Mouse (Mus musculus) spleen, adult 12 weeks (tissue): ENCODE measurements around the gene Cdk2ap2.
"Not testable (repeated sequence)": the region's sequence is repeated elsewhere in the genome, so short reads cannot be mapped to it uniquely, and the experiment has no call there.

Source experiments
- DNase-seq: peaks from one replicate; pipeline ENCODE4 v3.0.0; 2022; ENCODE audit warnings: low spot score

Cdk2ap2 gene

DNA sequence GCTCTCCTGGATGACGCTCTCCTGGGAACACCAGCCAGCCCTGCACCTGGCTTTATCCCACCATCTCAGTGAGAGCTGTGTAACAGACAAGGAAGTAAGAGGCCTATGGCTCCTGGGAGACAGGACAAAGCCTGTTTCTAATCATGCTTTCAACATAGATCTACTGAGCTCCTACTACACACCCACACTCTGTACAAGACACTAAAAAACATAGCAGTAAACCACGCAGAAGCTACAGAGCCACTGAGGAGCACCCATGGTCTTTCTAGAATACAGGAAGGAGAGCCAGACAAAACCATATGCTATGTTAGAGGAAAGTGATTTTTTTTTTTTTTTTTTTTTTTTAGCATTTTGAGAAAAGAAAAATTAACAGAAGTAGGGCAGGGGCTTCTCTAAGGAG is 21.4 kb downstream of the Cdk2ap2 start:
- DNase-seq: no peak

DNA sequence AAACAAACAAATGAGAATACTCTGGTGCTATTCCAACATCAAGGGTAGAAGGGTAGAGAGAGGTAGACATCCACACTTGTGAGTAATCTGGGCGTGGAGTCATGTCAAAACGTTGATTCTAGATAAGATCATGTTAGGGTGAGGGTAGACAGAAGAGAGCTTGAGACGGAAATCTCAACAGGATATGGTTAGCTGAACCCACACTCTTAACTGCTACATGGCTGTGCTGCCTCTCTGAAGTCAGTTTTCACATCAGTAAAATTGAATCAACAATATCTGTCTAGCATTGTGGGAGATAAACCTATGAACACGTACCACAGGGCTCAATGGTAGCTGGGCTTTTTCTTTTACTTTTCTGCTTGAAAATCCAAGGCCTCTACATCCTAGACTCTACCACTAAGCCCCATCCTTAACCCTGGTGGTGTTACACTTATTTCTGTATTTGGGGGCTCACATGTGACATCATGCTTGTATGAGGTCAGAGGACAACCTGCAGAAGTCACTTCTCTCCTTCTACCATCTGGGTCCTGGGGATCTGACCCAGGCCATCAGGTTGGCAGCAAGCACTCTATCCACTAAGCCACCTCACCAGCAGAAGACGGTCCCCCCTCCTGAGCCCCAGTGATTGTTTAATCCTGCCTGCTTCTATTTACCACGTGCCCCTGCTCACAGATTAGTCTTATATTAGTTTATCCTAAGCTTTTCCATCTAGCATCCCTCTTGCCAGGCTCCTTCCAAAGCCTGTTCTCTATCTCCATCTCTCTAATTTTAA is 22.9 kb downstream of the Cdk2ap2 start:
- no peak for DNase-seq

DNA sequence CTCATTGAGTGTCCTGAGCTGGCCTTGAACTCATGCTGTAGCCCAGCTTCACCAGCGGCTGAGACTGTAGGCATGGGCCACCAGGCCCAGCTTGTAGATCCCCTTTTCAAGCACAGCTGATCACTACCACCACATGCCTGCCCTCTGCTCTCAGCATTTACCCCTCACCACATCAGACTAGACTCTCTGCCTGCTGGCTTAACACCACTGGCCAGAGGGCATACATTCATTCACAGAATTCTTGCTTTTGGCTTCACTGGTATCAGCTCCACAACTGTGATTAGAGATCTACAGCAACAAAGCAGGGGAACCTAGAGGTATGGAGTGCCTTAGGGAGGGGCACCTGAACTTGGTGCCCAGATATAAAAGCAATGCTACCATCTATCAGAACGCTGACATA is 23.5 kb downstream of the Cdk2ap2 start:
- DNase-seq: no peak

DNA sequence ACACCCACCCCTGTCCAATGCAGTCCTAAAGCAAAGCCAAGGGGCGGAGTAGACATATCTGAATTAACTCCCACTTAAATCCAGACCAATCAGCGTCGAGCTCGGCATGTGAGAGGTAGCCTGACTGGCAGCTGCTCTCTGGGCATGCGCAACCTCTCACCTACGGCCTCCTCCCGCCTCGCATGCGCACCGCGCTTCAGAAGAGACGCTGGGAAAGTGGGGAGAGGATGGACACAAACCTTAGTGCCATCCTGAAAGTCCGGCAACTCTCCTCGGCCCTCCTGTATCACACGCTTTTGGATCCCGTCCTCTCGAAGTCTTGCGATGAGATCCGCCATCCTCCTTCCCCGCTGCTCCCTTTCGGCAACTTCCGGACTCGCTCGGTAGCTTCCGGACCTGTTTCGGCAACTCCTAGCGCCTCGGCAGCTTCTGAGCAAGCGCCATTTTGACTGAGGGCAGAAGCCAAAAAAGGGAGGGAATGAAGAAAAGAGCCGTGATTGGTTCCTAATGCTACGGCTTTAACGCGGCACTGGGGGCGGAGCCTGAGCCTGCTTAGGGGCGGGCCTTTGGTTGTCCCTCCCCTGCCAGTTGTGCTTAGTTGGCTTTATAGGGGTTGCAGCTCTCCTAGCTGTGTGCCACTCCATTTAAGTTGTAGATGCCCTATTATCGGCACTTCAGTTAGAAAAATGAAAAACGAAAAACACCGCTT is 24.3 kb downstream of the Cdk2ap2 start:
- DNase-seq: peak; percentile 96

DNA sequence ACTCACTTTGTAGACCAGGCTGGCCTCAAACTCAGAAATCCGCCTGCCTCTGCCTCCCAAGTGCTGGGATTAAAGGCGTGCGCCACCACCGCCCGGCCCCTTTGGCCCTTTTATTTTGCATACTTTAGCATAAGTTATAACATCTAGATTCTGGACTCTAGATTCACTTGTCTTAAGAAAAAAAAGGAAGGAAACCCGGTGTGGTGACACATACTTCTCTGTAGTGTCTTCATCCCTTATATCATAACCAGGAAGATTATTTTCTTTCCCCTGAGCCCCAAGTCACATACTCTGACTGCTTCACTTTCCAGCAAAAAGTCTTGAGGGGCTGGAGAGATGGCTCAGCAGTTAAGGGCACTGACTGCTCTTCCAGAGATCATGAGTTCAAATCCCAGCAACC is 24.9 kb downstream of the Cdk2ap2 start:
- DNase-seq: not testable (repeated sequence)

DNA sequence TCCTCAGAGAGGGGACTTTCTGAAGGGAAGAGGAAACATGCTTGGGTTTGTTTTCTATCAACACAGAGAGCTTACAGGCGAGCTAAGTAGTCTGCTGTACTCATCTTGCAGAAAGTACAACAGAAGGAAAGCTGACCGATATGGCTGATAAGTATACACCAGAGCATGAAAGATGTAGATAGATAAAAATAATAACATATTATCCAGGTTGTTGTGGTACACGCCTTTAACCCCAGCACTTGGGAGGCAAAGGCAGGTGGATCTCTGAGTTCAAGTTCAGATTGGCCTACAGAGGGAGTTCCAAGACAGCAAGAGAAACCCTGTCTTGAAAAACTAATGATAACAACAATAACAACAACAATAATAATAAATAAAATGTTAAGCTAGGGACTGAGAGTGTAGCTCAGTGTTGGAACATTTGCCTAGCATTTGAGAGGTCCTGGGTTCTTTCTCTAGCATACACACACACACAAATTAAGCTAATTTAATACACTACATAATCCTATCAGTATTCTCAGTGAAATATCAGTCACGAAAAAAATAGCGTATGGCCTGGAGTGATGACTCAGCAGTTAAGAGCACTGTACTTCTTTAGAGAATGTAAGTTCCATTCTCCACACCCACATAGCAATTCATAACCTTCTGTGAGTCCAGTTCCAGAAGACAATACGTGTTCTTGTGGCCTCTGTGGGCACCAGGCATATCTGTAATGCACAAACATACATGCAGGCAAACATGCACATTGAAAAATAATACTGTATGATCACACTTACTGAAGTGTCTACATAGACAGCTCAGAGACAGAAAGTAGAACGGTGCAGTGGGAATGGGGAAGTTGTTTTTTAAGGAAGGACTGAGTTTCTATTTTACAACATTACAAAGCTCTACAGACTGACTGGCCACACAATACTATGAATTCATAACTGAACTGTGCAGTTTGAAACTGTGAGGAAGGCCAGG is 25.7 kb downstream of the Cdk2ap2 start:
- DNase-seq: no peak

DNA sequence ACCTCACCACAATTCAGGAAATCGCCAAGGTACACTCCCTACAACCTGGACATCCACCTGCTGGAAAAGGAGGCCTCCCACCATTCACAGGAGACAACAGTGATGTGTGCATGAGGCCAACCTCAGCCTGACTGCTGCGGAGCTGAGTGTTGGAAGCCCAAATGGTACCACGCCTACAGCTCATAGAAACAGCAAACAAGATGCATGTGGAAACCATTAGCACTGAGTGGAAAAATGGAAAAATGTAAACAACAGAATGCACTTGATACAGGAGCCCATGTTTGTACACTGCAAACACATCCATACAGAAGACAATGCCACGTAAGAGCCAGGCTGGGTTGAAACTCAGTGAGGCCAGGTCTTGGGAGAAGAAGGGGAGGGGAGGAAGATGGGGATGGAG is 27.4 kb downstream of the Cdk2ap2 start:
- no peak for DNase-seq

DNA sequence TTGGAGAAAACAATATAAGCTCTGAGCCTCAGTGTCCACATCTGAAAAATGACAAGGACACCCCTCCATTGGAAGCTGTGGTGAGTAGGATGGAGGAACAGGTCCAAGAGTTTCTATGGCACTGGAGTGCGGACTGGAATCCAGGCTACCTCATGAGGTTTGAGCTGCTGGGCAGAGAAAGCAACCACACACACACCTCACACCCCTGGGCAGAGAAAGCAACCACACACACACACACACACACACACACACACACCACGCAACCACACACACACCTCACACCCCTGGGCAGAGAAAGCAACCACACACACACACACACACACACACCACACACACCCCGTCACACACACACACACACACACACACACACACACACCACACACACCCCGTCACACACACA is 28.3 kb downstream of the Cdk2ap2 start:
- DNase-seq: not testable (repeated sequence)

DNA sequence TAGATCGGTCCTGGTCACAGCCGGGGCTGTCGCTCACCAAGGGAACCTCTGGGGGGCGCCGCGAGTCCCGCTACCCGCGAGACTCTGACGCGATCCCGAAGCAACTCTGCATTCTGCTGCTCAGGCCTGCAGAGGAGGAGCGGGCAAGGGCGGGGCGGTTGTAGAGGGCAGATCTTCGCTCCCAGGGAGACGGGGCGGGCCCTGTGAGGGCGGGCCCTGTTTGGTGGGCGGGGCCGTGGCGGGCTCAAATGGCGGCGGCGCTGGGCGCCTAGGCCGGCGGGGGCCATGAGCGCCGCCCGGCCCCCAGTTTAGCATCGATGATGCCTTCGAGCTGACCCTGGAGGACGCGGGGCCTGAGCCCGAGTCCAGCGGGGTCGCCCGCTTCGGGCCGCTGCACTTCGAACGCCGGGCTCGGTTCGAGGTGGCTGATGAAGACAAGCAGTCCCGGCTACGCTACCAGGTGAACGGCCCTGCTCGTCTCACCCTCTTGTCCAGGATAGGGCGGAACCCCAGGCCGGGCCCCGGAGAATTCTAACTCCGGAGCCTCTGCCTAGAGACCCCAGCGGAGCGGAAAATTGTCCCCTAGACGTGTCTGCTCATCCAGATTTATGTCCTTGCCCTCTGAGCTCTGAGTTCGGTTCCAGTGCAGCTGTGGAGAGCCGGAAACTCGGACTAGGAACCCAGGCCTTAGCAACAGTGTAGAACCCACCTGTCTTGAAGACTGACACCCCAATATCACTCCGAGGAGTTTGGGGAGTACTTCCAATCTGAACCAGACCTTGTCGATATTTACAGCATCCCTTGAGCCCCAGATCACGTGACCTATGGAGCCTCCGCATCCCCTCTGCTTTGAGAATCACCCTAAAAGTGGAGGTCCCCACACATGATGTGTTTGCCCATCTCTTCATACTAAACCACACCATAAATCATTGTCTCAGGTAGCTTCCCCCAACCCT is 29.0 kb downstream of the Cdk2ap2 start, which contains the start of gene Aip:
TSS of gene Aip (minus strand) at position 118 of the 956 bp plus-strand sequence.
- peak; percentile 97 for DNase-seq

DNA sequence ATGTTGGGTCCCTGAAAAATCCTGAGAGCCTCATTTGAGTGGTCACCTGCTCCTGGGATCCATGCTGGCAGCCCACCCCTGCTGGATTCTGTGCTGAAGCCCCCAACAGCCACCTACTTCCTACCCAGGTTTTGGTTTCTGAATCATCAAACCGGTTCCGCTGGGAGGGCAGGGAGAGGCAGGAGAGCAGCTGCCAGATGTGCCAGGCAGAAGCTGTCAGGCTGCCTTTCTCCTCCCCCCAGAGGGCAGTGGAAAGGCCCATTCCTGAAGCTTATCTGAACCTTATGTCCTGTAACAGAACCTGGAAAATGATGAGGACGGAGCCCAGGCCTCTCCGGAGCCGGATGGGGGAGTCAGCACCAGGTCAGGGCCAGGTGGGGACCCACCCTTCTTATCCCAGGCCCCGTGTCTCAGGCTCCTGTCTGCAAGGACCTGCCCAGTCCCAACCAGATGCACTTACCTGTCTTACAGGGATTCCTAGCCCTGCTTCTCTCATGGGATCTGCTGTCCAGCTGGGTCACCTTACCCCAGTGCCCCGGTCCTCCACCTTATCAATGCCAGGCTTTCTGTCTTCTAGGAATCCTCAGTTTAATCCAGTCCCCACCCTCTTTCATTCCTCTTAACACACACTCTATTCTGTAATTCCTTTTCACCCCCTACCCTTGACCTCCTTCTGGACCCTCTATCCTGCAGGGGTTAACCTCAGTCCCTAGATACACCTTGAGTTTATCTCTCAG is 29.9 kb downstream of the Cdk2ap2 start:
- DNase-seq: no peak

DNA sequence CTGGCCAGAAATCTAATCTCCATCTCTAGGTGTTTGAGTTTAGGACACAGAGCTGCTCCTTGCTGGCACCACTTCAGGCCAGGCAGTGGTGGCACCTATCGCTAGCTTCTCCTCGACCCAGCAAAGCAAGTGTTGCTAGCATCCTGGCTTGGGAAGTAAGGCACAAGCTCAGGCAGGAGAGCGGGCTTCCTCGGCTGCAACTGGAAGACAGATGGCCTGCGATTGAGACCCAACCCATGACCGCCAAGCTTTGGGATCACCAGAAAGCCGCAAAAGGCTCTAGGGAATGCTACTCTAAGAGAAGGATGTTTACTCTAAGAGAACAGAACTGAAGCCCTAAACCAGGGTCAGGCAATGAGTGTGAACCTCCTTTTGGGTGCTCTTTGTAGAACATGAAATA is 32.5 kb downstream of the Cdk2ap2 start:
- DNase-seq: no peak

DNA sequence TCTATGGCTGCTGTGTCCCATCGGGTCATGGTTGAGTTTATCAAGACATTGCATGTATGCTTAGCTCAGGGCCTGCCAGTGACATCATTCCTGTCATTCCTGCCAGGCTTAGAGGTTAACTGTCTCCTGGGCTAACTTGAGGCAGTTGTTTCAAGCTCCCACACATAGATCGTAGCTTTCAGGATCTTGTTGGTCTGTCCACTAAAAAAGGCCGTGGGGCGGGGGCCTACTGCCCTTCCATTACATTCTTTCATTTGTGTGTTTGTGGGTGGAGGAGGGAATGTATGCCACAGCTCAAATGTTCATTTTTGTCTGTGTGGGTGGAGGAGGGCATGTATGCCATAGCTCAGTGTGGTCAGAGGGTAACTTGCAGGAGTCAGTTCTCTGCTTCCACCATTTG is 33.1 kb downstream of the Cdk2ap2 start:
- DNase-seq: no peak

DNA sequence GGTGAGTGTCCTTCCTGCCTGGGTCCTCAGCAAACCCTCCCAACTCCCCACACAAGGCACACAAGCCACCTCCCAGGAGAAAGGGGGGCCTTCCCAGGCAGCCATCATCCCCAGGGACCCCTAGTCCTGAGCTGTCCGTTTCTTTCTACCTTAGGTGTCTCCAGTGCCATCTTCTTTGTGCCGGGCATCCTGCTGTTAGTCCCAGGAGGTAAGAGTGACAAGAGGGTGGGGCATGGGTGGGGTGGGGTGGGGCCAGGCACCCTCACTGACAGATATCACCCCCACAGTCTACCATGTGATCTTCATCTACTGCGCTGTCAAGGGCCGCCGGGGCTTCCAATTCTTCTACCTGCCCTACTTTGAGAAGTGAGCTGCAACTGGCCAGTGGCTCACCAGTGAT is 34.1 kb downstream of the Cdk2ap2 start:
- no peak for DNase-seq

DNA sequence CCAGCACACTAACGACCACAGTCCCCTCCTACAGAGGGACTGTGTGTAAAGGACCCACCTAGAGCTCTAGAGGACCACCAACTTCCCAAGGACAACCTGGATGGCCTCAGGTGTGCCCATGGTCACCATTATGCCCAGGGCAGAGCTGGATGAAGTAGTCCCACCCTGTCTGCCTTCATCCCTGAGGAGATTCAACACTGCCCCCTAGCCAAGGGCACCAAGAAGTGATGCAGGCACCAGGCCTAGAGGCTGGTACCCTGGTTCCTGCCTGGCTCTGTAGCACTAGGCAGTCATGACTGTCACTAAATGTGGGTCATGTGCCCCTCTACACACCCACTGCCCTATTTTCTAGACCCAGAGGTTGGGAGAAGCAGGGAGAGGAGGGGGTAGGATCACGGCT is 34.8 kb downstream of the Cdk2ap2 start:
- no peak for DNase-seq

DNA sequence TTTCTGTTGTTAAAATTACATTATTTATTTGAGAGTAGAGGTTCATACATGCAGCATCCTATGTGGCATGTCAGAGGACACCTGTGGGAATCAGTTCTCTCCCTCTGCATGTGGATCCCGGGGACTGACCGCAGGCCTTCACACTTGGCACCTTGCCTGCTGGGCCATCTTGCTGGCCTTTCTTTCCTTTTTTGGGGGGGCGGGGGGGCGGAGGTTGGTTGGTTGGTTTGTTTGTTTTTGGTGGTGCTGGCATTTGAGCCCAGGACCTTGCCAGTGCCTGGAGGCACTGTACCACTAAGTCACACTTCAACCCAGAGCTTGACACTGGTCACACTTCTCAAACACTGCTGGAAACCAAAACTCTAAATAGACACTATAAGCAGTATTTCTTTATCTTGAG is 37.4 kb downstream of the Cdk2ap2 start:
- no peak for DNase-seq

DNA sequence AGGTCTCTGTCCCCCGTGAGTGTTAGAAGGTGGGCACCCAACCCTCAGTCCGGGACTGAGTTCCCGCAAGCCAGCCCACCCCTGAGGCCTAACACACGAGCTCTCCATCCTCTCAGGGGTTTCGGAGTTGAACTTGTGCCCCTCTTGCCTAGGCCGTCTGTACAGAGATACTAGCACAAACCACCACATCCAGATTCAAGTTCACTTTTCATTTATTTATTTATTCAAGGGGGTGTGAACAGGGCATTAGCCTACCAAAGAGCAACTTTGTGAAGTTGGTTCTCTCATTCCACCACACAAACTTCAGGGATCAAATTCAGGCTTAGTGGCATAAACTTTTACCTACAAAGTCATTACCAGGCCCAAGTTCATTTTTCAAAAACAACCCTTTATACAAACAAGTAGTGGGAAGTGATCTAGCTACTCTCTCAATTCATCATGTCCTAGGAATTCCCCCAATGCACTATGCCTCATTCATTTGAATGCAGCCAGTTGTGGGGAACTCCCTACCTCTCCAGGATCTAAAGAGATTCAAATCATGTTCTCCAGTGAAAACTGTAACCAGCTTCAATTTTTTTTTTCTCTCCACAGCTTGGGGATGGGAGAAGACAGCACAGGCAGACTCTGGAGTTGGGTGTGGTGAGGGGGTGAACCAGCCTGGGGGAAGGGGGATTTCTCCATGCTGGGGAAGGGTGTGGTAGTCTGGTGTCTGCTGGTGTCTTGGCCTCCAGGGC is 38.4 kb downstream of the Cdk2ap2 start:
- DNase-seq: not testable (repeated sequence)

DNA sequence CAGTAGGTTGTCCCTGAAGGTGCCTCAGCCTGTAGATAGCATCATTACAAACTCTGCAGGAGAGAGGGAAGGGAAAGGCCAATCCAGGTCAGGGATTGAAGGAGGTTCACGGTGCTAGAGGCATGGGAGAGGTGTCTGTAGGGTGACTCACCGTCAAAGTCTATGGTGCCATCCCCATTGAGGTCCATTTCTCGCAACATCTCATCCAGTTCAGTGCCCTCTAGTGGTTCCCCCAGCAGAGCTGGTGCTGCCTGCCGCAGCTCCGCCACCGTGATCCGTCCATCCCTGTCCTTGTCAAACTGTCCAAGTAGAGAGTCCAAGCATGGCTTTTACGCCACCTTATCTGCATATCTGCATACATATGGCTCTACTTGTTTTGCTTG is 39.0 kb downstream of the Cdk2ap2 start:
- not testable (repeated sequence) for DNase-seq

DNA sequence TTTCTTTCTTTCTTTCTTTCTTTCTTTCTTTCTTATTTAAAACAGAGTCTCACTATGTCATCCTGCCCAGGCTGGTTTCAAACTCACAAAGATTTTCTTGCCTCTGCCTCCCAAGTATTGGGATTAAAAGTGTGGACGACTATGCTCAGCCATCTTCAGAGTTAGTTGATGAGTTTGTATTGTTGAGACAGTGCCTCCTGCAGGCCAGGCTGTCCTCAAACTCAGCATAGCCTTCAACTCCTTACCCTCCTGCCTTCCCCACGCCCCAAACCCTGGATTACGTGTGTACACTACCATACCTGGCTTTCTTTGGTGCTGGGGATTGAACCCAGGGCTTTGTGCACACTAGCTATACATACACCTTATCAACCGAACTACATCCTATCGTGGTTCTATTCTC is 39.5 kb downstream of the Cdk2ap2 start:
- DNase-seq: no peak

DNA sequence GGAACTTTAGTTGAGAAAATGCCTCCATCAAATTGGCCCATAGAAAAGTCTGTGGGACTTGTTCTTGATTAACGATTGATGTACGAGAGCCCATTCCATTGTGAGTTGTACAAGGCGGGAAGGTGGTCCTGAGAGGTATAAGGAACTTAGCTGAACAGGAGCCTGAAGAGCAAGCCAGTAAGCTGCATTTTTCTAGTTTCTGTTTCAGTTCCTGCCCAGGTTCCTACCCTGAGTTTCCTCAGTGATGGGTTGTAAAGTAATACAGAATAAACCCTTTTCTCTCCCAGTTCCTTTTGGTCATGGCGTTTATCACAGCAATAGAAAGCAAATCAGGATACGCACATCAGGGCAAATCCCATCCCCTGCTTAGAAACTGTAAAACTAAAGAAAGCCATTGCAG is 40.9 kb downstream of the Cdk2ap2 start:
- no peak for DNase-seq

DNA sequence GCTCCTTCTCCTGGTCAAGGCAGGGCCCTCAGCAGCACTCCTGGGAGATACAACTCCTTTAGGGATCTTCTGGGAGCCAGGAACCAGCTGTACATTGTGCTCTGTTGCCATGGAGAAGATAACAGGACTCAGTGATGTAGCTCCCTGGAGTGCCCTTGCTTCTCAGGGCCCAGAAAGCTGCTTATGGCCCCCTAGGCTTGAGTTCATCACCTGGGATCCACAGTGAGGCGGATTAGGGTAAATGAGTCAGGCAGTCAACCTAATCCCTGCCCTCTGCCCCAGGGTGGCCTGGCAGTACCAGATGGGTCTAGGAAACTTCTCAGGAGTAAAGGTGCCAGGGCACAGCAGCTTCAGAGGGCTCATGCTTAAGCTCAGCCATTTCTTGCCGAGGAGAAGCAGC is 42.5 kb downstream of the Cdk2ap2 start, which contains the start of gene Gpr152:
TSS of gene Gpr152 (plus strand) at position 342 of the 400 bp plus-strand sequence.
- no peak for DNase-seq
